Mouse (Mus musculus): Measurements from ENCODE around the gene Depdc1b.

Depdc1b gene

GRCm38 (mm10) chr13:108317414-108317813, 1.3 kb downstream of the Depdc1b start:
- no peak for DNase-seq (ENCODE audit: low spot score)

DNA sequence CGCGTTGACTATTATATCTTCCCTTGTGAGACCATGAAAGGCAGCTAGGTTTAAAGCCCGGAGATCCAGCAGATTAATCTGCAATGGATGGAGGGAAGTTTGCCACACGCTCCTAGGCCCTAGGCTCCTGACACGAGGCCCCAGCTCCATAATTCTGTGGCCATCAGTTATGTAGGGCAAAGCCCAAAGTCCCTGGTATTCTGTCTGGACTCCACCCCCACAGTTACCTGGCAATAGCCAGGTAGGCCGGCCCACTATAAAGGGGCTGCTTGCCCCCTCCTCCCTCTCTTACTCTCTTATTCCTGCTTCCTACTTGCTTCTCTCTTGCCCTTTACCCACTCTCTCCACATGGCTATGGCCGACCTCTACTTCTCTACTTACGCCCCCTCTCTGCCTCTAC, 2.9 kb downstream of the Depdc1b start:
- DNase-seq (ENCODE audit: low spot score) = no peak

- no peak for DNase-seq (ENCODE audit: low spot score)
Measured at GRCm38 (mm10) chr13:108320216-108320615, 4.1 kb downstream of the Depdc1b start.

GRCm38 (mm10) chr13:108322466-108322865, 6.3 kb downstream of the Depdc1b start:
- DNase-seq (ENCODE audit: low spot score) = no peak

DNA sequence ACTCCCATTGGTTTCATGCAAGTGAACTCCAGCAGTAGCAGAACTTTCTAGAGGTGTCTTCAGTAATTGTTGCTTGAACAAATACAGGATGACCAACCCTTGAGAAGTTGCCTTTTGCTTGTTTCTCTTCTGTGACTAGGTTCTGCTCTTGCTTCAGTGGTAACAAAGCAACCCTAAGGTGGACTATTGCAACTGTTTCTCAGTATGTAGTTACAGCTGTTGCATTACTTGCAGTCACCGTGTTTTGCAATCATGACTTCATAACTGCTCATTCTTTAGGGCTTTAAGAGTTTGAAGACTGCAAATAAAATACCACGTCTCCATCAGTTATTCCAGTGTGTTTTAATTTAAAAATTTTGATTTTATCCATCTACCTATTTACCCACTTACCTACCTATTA, 7.2 kb downstream of the Depdc1b start:
- no peak for DNase-seq (ENCODE audit: low spot score)

- no peak for DNase-seq (ENCODE audit: low spot score)
Measured at GRCm38 (mm10) chr13:108323866-108324829, 8.0 kb downstream of the Depdc1b start.

DNA sequence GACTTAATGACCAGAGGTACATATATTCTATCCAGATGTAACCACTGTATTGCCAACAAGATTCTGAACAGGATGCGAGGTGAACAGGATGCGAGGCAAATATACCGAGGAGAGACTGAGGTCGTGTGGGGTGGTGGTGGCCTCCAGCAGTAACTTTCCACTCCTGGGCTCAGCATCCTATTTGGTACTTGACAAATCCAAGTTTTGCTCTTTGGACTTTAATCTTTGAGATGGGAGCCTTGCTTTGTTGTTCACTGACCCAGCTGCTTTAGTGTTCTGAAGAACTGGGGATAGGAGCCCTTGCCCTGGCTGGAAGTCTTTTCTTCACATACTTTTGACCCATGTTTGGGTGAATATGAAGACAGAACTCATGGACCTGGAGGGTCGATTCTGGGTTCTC, 9.7 kb downstream of the Depdc1b start:
- DNase-seq (ENCODE audit: low spot score) = no peak

- DNase-seq (ENCODE audit: low spot score) = no peak
Measured at GRCm38 (mm10) chr13:108326351-108326750, 10.2 kb downstream of the Depdc1b start.

- no peak for DNase-seq (ENCODE audit: low spot score)
Measured at GRCm38 (mm10) chr13:108327047-108327446, 10.9 kb downstream of the Depdc1b start.

DNA sequence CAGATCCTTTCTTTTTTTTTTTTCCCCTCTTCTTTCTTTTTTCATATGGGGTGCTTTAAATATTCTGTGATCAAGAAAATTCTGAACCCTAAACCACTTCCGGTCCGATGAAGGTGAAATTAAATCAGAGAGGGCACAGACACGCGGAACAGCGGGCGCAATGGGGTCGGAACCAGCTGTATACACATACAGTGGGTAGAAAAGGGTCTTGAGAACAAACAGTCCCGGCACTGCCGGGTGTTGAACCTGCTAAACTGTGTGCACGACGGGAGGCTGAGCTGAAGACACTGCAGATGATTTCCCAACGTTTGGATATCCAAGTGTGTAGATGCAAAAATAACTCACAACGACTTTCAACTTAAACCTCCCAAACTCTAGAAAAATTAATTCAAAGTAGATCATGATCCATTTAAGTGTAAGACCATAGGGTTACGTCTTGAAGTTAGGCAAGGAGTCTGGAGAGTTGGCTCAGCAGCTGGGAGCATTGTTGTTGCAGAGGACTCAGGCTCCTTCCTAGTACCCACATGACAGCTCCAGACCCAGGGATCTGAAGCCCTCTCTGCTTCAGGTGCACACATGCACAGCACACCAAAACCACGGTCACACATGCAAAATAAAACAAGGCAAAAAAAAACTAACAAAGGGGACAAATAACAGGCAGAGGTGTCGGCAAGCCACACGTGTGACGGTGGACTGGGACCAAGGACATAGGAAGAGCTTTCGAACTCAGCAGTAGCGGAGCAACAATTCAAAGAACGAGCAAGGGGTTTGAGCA, 12.5 kb downstream of the Depdc1b start:
- DNase-seq (ENCODE audit: low spot score) = no peak

DNA sequence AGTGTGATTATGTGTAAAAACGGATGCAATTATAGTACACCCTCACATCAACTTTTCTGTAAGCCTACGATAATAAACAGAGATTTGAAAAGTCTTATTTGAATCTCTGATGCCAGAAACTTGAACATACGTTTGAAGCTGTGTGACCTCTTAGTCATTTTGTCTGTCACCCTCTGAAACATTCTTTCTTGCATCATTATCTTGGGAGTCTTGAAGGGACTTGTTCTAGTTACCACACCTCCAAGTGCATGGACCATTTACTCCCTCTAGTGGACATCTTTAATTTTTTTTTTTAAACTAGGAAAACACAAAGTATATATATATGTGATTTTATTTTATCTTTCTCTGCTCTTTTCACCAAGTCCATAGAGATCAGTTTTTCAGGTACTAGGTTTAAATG, 13.6 kb downstream of the Depdc1b start:
- no peak for DNase-seq (ENCODE audit: low spot score)

- no peak for DNase-seq (ENCODE audit: low spot score)
Measured at GRCm38 (mm10) chr13:108335257-108336003, 19.3 kb downstream of the Depdc1b start.

GRCm38 (mm10) chr13:108336192-108336591, 20.1 kb downstream of the Depdc1b start:
- no peak for DNase-seq (ENCODE audit: low spot score)

DNA sequence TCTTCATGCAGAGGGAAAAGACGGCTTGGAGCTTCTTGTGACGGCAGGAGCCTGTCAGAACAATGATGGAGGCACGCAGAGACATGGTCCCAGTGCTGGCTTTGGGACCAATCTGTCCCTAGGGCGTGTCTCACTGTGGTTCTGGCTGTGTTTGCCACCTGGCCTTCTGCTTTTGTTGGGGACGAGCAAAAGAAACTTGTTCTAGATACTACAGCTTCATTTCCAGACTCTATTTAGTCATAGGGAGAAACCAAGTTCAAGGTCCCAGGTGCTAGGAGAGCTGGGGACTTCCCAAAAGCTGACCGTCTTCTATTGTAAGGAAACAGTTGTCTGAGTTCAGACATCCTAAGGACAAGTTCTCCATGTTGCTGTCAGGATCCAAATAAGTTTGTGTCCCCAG, 21.2 kb downstream of the Depdc1b start:
- no peak for DNase-seq (ENCODE audit: low spot score)

GRCm38 (mm10) chr13:108338076-108338836, 22.1 kb downstream of the Depdc1b start:
- no peak for DNase-seq (ENCODE audit: low spot score)

- DNase-seq (ENCODE audit: low spot score) = no peak
Measured at GRCm38 (mm10) chr13:108339907-108340596, 23.9 kb downstream of the Depdc1b start.

DNA sequence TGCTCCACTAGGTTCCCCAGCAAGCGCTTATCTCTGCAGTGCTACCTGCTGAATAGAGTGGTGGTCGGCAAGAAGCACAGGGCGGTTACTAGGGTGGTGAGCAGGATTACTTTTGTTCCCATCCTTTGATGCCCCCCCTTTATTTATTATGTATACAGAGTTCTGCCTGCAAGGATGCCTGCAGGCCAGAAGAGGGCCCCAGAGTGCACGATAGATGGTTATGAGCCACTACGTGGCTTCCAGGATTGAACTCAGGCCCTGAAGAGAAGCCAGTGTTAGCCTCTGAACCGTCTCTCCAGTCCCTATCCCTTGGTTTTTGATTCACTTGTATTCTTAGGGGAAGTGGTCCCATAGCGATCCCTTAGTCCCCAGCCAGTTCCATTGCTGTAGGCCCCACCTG, 25.5 kb downstream of the Depdc1b start:
- no peak for DNase-seq (ENCODE audit: low spot score)

- DNase-seq (ENCODE audit: low spot score) = no peak
Measured at GRCm38 (mm10) chr13:108345756-108346155, 29.6 kb downstream of the Depdc1b start.

DNA sequence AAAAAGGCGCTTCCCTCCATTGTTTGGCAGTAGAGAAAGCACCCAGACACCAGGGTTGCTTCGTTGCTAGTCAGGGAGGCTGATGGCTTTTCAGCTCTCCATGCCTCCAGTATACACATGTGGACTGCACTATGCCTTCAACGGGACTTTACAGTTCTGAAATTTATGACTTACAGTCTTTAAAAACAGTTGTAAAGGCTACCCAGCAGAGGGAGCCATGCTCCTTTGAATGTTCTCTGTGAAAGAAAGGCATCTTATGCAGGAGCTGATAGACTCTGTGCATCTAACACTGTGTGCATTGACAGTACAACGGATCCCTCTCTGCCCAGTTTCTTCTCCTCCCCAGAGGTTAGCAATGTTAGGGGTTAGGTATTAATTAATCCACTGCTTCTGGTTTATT, 30.9 kb downstream of the Depdc1b start:
- peak; percentile 33 for DNase-seq (ENCODE audit: low spot score)

DNA sequence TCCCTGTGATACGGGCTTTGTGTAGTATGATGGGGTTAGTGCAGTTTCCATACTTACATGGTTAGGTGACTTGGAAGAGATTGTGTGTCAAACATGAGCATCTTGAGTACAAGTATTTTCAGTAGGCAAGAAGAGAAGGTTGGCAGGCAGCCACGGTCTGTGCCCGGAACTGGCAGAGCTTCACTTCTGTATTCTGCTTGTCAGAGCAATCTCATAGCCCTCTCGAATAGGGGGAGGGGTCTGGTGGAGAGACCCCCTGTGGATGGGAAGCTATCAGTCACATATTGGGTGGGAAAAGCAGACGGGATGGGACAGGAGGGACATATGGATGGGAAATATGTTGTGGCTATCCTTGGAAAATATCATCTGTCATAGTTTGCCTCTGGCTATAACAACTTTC, 33.5 kb downstream of the Depdc1b start:
- no peak for DNase-seq (ENCODE audit: low spot score)

DNA sequence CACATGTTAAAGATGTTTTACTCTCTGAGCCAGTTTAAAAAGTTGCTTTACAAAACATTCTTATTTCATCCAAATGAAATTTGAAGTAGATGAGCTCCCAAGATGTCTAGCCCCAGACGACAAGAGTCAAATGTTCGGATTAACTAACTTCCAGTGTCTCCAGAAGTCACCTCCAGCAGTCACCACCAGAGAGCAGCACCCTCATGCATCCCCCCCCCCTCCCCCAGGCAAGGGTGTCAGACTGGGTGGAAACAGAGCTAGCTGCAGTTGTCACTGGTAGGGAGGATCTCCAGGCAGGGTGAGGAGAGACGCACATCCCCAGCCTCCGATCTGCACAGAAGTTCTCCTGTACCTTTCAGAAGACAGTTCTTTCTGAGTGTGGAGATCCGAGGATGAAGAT, 37.6 kb downstream of the Depdc1b start:
- DNase-seq (ENCODE audit: low spot score) = no peak
